Mouse (Mus musculus): ENCODE measurements around the gene 9430097D07Rik.

Gene 9430097D07Rik

GRCm38 (mm10) chr2:32533163-32533562, 42.3 kb downstream of the 9430097D07Rik start:
- no peak for DNase-seq

GRCm38 (mm10) chr2:32530479-32530878, 45.0 kb downstream of the 9430097D07Rik start:
- DNase-seq, result no peak

- DNase-seq, result no peak
Measured at GRCm38 (mm10) chr2:32528326-32528725, 47.2 kb downstream of the 9430097D07Rik start.

GRCm38 (mm10) chr2:32527468-32527966, 48.0 kb downstream of the 9430097D07Rik start:
- peak; percentile 49 for DNase-seq

GRCm38 (mm10) chr2:32525816-32526215, 49.7 kb downstream of the 9430097D07Rik start:
- DNase-seq, result no peak

- no peak for DNase-seq
Measured at GRCm38 (mm10) chr2:32524536-32525031, 50.9 kb downstream of the 9430097D07Rik start.

Data from retina, postnatal 1 day (tissue).